Mouse (Mus musculus) gastrocnemius, adult 2 months (tissue): ENCODE measurements around the gene Prkag2. TPM values are rescaled to one million over a fixed set of nuclear protein-coding genes. Genes with fewer than 3 reads are reported as not detected.

ENCODE experiments used
- DNase-seq: peaks from one replicate; pipeline ENCODE4 v3.0.0; 2022
- H3K27ac ChIP-seq: fragments of 200-600 bp; 2 replicates; pipeline ENCODE4 v1.8.1; 2022; ENCODE audit warnings: mild to moderate bottlenecking
- H3K4me3 ChIP-seq: fragments of 200-600 bp; 2 replicates; pipeline ENCODE4 v1.8.1; 2022; ENCODE audit warnings: mild to moderate bottlenecking, moderate library complexity
- CTCF ChIP-seq: fragments of 200-600 bp; IDR thresholded peaks from 2 replicates; pipeline ENCODE4 v1.8.1; 2022; ENCODE audit warnings: antibody characterized with exemption, mild to moderate bottlenecking, moderate library complexity
- intact Hi-C: fragments of 180-260 bp; cut with DNase I; formaldehyde crosslinking; loops from one replicate; pipeline ENCODE4 v1.15.1; 2025
- total RNA-seq, 2 experiments: library from RNA; stranded (reverse); gene quantifications; 2 replicates each; pipeline ENCODE4 v1.2.3; 2021

The Prkag2 gene
- total RNA-seq, 2 experiments from 2014 or later, result 10.7 to 11.0 TPM

DNA sequence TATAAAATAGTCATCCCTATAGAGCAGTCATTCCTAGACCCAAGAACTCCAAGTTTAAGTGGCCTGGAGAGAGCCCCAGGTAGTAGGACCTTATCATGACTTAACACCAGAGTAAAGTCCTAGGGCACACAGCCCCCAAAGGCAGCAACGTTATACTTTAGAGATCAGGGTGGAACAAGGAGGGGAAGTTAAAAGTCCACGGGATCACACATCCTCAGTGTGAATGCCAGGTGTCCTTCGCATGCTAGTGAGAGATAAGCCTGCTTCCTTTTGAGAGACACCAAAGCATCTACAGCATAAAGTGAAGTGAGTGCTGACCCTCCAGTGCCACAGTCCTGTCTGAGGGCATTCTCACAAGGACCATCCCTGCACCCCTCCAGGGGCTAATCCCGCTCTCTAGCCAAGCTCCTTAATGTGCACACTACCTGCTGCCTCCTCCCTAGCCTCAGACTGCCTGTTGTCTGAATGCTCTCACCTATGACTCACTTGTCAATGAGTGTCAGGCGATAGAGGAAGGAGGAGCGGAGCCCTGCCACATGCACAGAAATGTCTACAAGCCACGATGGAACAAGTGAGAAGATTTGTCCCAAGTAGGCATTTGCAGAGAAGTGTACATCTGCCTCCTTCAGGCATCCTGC lies 132.4 kb downstream of the Prkag2 start:
- H3K27ac ChIP-seq, result no peak overlapping the region
- no peak overlapping the region for H3K4me3 ChIP-seq
- intact Hi-C loops, result no loop called here
- TF ChIP-seq CTCF, result no peak
- DNase-seq, result no peak

DNA sequence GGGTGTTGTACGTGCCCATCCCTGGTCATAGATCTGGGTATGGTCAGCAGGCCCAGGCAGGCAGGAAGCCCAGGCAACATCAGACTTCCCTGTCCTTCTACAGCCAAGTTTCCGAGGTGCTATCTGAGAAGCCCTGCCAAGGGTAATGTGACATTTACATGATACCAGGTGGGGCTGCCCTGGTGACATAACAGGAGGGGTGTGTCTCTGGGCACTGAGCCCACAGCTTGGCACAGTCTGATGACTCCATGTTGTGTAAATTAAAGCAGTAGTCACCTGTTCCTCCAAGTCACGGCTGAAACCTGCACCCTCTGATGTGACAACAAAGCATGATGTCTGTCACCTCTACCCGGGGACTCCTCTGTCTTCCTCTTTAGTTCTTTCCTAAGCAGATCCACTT lies 136.7 kb downstream of the Prkag2 start:
- peak; percentile 88 for DNase-seq
- no peak for TF ChIP-seq CTCF
- Histone ChIP-seq H3K4me3 (no peak overlapping the region), H3K27ac (peak overlapping the region; percentile 56)
- intact Hi-C loops, result no loop called here

- Histone ChIP-seq H3K4me3 (no peak overlapping the region), H3K27ac (peak overlapping the region; percentile 69)
- intact Hi-C loops, result loop anchor here (2.0 kb wide), 1 partner anchor 52 kb away; no protein-coding TSS in a partner anchor
- TF ChIP-seq CTCF, result no peak
- DNase-seq, result peak; percentile 95
These were observed 139.7 kb downstream of the Prkag2 start for GRCm38 (mm10) chr5:24960791-24961190.

DNA sequence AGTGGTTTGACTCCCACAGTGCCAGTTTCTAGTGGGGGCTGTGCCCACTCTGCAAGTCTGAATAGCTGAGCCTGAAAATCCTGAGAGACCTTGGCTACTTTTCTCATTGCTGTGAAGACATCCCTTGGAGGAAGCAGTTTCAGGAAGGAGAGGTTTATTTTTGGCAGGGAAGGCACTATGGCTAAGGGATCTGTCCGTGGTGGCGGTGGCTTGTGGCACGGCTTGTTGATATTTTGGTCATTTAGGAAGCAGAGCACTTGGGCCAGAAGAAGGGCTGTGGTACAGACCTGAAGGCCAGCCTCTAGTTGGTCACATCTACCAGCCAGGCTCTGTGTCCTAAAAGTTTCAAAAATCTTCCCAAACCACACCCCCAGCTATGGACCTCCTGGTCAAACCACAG lies 140.7 kb downstream of the Prkag2 start:
- no peak for TF ChIP-seq CTCF
- Histone ChIP-seq H3K27ac (no peak overlapping the region), H3K4me3 (no peak overlapping the region)
- intact Hi-C loops, result loop anchor here (2.0 kb wide), 1 partner anchor 51 kb away; no protein-coding TSS in a partner anchor
- no peak for DNase-seq

DNA sequence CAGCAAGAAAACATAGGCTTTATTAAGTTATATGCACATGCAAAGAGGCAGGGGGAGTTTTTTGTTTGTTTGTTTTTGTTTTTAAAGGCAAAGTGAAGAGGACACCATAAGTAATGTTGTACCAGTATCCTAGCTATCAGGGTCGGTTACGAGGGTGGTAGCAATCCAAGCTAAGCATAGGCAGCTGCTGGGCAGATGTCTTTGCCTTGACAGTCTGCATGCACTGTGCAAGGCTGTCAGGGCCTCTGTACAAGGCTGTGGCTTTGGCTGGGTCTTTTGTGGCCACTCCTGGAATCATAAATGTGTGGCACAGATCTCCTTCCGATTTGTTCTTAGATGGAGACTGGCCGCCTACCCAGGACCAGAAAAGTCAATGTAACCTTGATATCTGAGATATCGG lies 141.8 kb downstream of the Prkag2 start:
- intact Hi-C loops, result no loop called here

DNA sequence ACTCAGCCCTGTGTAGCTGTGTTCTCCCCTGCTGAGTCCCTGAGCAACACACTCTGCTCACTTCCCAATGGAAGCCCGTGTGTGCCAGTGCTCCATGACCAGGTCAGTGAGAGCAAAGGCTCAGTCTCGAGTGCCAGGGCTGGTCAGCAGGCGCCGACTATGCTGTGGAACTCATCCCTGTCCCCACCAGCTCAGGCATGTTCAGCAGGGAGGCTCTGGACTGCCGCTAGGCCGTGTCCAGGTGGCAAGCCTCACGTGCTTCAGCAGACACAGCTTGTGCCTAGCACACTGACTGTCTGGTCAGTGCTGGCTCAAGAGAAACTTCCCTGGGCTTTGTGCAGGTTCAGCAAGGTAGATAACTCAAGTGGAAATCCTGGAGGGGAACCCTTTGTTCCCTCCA lies 143.6 kb downstream of the Prkag2 start:
- DNase-seq, result no peak
- intact Hi-C loops, result no loop called here
- H3K4me3 ChIP-seq, result no peak overlapping the region
- TF ChIP-seq CTCF, result no peak
- H3K27ac ChIP-seq, result no peak overlapping the region

More for the DNA sequence above, 141.8 kb downstream of the Prkag2 start:
- TF ChIP-seq CTCF, result no peak
- Histone ChIP-seq H3K27ac (no peak overlapping the region), H3K4me3 (no peak overlapping the region)
- no peak for DNase-seq

GRCm38 (mm10) chr5:24952842-24953741 lies 147.3 kb downstream of the Prkag2 start:
- no peak for TF ChIP-seq CTCF
- DNase-seq, result no peak
- Histone ChIP-seq H3K4me3 (no peak overlapping the region), H3K27ac (no peak overlapping the region)
- intact Hi-C loops, result no loop called here

- no peak for TF ChIP-seq CTCF
- no peak overlapping the region for H3K27ac ChIP-seq
- no peak for DNase-seq
- H3K4me3 ChIP-seq, result no peak overlapping the region
- intact Hi-C loops, result no loop called here
These were observed 148.2 kb downstream of the Prkag2 start for GRCm38 (mm10) chr5:24952212-24952611.

- H3K4me3 ChIP-seq, result no peak overlapping the region
- no peak for DNase-seq
- no peak for TF ChIP-seq CTCF
- no peak overlapping the region for H3K27ac ChIP-seq
- intact Hi-C loops, result no loop called here
These were observed 149.4 kb downstream of the Prkag2 start for GRCm38 (mm10) chr5:24950891-24951574.

DNA sequence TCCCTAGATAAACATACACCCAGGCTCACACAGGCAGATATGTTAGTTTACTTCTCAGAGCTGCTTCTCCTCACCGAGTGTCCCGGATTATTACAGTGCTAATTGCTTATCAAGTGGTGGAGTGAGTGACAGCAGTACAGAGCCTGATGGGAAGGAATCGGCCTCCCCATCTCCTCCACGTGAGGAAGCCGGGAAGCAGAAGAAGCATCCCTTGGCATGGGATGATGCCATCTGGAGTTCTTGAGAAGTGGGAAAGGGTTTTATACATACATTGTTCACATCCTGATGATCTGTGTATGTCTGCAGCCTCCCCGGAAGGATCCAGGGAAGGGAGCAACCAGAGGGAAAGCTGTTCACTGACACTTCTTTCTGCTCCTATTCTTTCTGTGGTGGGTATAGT lies 150.4 kb downstream of the Prkag2 start:
- no peak for TF ChIP-seq CTCF
- H3K4me3 ChIP-seq, result no peak overlapping the region
- H3K27ac ChIP-seq, result no peak overlapping the region
- intact Hi-C loops, result no loop called here
- no peak for DNase-seq

DNA sequence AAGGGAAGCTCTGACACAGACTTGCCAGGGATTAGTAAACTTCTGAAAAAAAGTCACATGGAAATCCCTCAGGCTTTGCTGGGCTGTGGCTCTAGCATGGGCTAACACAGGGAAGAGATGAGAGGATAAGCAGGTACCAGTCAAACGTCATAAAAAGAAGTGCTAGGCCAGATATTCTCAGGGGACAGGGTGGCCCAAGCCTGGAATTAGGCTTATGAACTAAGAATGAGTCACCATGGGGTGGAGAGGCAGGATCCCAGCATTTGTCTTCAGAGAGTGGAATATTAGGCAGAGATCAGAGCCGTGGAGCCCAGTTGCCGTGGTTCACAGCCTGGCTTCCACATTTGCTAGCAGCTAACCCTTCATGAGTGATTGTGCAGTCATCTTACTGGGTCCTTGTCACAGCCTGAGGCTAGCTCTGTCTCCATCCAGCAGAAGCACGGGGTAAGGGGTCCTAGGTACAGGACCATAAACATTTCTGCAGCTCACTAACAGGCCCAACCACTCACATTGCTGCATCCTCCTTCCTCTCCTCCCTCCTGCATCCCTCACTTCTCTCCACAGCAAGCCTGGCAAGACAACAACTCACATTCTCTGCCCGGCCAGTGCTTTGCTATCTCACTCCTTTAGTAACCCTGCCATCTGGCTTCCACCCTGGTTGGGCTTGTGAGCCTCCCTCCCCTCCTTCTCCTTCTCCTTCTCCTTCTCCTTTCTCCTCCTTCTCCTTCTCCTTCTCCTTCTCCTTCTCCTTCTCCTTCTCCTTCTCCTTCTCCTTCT lies 162.2 kb downstream of the Prkag2 start:
- Histone ChIP-seq H3K4me3 (peak overlapping the region; percentile 21; the same call in 1 of the 2 replicates), H3K27ac (peak overlapping the region; percentile 61)
- DNase-seq, result peak; percentile 42
- no peak for TF ChIP-seq CTCF
- intact Hi-C loops, result no loop called here

GRCm38 (mm10) chr5:24936451-24936850 lies 164.0 kb downstream of the Prkag2 start:
- no peak for DNase-seq
- Histone ChIP-seq H3K4me3 (no peak overlapping the region), H3K27ac (no peak overlapping the region)
- intact Hi-C loops, result no loop called here
- no peak for TF ChIP-seq CTCF
